Mouse (Mus musculus): ENCODE results near the gene Defb29. TPM values are rescaled to one million over a fixed set of nuclear protein-coding genes. Genes with fewer than 3 reads are reported as not detected.
A peak's percentile ranks its signal among the peaks of the same experiment; 100 is the strongest.

Defb29 gene
- not detected in 2 replicates for polyA plus RNA-seq (2014; fragmentation: Nextera tagmentation; extraction: Ambion mirVana)

DNA sequence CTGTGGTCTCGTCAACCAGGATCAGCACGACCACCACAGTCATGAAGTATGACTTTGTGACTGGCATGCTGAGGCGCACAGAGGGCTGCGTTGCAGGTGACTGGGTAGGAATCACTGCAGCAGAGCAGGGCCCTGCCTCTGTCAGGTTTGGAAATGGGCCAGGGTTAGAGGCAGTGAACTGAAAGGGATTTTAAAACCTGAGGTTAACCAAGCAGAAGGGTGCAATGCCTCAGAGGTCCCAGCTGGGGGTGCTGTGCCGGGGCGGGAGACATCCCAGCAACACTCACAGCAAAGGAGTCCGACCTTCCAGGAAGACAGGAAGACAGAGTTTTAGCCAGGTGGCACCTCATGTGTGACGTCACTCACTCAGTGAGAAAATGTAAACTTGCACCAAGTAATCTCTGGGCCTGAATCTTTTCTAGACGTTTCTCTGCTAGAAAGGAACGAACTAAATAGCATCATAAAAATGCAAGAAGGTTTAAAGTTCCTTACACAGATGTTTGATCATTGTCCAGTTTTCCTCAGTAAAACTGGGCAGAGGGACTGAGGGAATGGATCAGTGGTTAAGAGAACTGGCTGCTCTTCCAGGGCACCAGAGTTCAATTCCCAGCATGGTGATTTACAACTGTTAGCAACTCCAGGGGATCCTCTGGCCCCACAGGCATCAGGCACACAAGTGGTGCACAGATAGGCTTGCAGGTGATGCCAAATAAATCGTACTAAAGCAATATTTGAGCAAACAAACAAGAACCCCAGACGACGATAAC is at the start of gene Defb29:
Defb29 (minus strand) TSS at position 155 of the 767 bp plus-strand sequence.
- H3K9me3 ChIP-seq (ENCODE audit: control insufficient read depth, low read length): no peaks in the 10 kb centered on the region
- DNase-seq (ENCODE audit: low spot score) (no peak), ATAC-seq (ENCODE audit: insufficient number of reproducible peaks, low FRiP score, low TSS enrichment, low read depth) (no peak)
- WGBS: 59% methylated on average over 13 of the region's 13 CpGs
- H3K27ac ChIP-seq (replicated peaks; ENCODE audit: low read depth, low read length): no peak within 1 kb of the TSS
- H3K4me2 ChIP-seq (ENCODE audit: low read depth, severe bottlenecking): no peak within 1 kb of the TSS
- H3K4me1 ChIP-seq (ENCODE audit: control insufficient read depth, insufficient read depth, low read length): no peaks in the 10 kb centered on the region
- no peaks in the 10 kb centered on the region for H3K36me3 ChIP-seq (ENCODE audit: control insufficient read depth, insufficient read depth, low read length)
- H3K27me3 ChIP-seq (ENCODE audit: control insufficient read depth, insufficient read depth, low read length): no peaks in the 10 kb centered on the region
- no peak within 1 kb of the TSS for H3K9ac ChIP-seq (ENCODE audit: low read length)
- no peak within 1 kb of the TSS for H3K4me3 ChIP-seq (ENCODE audit: low read depth, low read length)

- no peak for ATAC-seq (ENCODE audit: insufficient number of reproducible peaks, low FRiP score, low TSS enrichment, low read depth)
- 46% methylated on average over 6 of the region's 6 CpGs for WGBS
- Histone ChIP-seq H3K27me3 (ENCODE audit: control insufficient read depth, insufficient read depth, low read length) (no peaks in the 10 kb centered on the region), H3K4me1 (ENCODE audit: control insufficient read depth, insufficient read depth, low read length) (no peaks in the 10 kb centered on the region), H3K9me3 (ENCODE audit: control insufficient read depth, low read length) (no peaks in the 10 kb centered on the region), H3K27ac (replicated peaks; ENCODE audit: low read depth, low read length) (no peak overlapping the region), H3K36me3 (ENCODE audit: control insufficient read depth, insufficient read depth, low read length) (no peaks in the 10 kb centered on the region), H3K4me3 (ENCODE audit: low read depth, low read length) (no peak overlapping the region), H3K9ac (ENCODE audit: low read length) (no peak overlapping the region), H3K4me2 (ENCODE audit: low read depth, severe bottlenecking) (no peak overlapping the region)
- no peak for DNase-seq (ENCODE audit: low spot score)
Observed at GRCm38 (mm10) chr2:152589021-152589420, 49.1 kb upstream of the Defb29 start.

GRCm38 (mm10) chr2:152588450-152588849 is 48.6 kb upstream of the Defb29 start:
- Histone ChIP-seq H3K4me2 (ENCODE audit: low read depth, severe bottlenecking) (no peak overlapping the region), H3K4me1 (ENCODE audit: control insufficient read depth, insufficient read depth, low read length) (no peaks in the 10 kb centered on the region), H3K27me3 (ENCODE audit: control insufficient read depth, insufficient read depth, low read length) (no peaks in the 10 kb centered on the region), H3K27ac (replicated peaks; ENCODE audit: low read depth, low read length) (no peak overlapping the region), H3K36me3 (ENCODE audit: control insufficient read depth, insufficient read depth, low read length) (no peaks in the 10 kb centered on the region), H3K4me3 (ENCODE audit: low read depth, low read length) (no peak overlapping the region), H3K9me3 (ENCODE audit: control insufficient read depth, low read length) (no peaks in the 10 kb centered on the region), H3K9ac (ENCODE audit: low read length) (no peak overlapping the region)
- 42% methylated on average over 2 of the region's 2 CpGs for WGBS
- no peak for ATAC-seq (ENCODE audit: insufficient number of reproducible peaks, low FRiP score, low TSS enrichment, low read depth)
- DNase-seq (ENCODE audit: low spot score): no peak

DNA sequence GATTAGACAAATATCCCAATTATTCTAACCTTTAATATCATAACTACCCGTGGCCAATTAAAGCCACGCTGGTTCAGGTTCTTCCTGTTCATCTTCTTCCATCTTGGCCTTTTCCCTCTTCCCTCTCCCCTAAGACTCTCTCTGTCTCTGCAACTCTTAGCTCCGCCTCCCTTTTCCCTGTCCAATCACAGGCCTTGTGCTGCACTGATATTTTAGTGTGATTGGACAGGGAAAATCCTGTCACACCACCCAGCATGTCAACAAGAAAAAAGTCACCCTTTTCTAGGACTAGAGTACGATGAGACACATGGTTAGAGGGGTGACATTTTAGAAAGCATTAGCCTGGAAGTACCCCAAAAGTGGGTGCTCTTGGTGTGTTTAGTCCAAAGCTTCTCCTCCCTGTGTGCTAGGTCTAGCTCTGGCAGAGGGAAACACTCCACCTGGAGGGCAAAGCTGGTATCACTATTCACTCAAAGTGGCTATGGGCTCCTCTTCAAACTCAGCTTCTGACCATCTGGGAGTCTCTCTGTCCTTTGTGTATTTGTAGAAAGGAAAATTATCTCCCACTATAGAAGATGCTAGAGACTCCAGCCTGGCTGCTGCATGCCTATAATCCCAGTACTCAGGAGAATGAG is 47.1 kb upstream of the Defb29 start:
- DNase-seq (ENCODE audit: low spot score): peak; percentile 26
- H3K9ac ChIP-seq (ENCODE audit: low read length): no peak overlapping the region
- H3K4me3 ChIP-seq (ENCODE audit: low read depth, low read length): no peak overlapping the region
- no peaks in the 10 kb centered on the region for H3K4me1 ChIP-seq (ENCODE audit: control insufficient read depth, insufficient read depth, low read length)
- no peak overlapping the region for H3K4me2 ChIP-seq (ENCODE audit: low read depth, severe bottlenecking)
- 77% methylated on average over 4 of the region's 4 CpGs for WGBS
- no peaks in the 10 kb centered on the region for H3K36me3 ChIP-seq (ENCODE audit: control insufficient read depth, insufficient read depth, low read length)
- no peaks in the 10 kb centered on the region for H3K9me3 ChIP-seq (ENCODE audit: control insufficient read depth, low read length)
- H3K27ac ChIP-seq (replicated peaks; ENCODE audit: low read depth, low read length): no peak overlapping the region
- ATAC-seq (ENCODE audit: insufficient number of reproducible peaks, low FRiP score, low TSS enrichment, low read depth): no peak
- no peaks in the 10 kb centered on the region for H3K27me3 ChIP-seq (ENCODE audit: control insufficient read depth, insufficient read depth, low read length)

DNA sequence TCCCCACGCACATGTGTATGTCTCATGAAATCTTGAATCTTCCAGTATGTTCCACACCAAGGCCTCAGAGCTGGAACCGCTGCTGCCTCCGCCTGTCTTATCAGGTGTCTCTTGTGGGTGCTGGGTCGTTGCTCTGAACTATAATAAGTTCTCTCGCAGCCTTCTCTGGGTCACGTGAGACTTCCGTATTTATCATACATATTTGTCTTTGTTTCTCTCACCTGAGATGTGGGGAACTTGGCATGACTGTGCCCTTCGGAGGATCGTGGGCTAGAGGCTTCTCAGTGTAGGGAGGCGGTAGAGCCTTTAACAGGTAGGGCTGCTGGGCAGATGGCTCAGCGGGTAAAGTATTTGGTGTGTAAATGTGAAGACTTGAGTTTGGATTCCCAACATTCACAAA is 40.7 kb upstream of the Defb29 start:
- Histone ChIP-seq H3K4me2 (ENCODE audit: low read depth, severe bottlenecking) (no peak overlapping the region), H3K4me3 (ENCODE audit: low read depth, low read length) (no peak overlapping the region), H3K36me3 (ENCODE audit: control insufficient read depth, insufficient read depth, low read length) (no peaks in the 10 kb centered on the region), H3K9ac (ENCODE audit: low read length) (no peak overlapping the region), H3K9me3 (ENCODE audit: control insufficient read depth, low read length) (no peaks in the 10 kb centered on the region), H3K27ac (replicated peaks; ENCODE audit: low read depth, low read length) (no peak overlapping the region), H3K27me3 (ENCODE audit: control insufficient read depth, insufficient read depth, low read length) (no peaks in the 10 kb centered on the region), H3K4me1 (ENCODE audit: control insufficient read depth, insufficient read depth, low read length) (no peaks in the 10 kb centered on the region)
- no peak for DNase-seq (ENCODE audit: low spot score)
- ATAC-seq (ENCODE audit: insufficient number of reproducible peaks, low FRiP score, low TSS enrichment, low read depth): no peak
- WGBS: 90% methylated on average over 11 of the region's 11 CpGs

- H3K9me3 ChIP-seq (ENCODE audit: control insufficient read depth, low read length): no peaks in the 10 kb centered on the region
- WGBS: 64% methylated on average over 7 of the region's 7 CpGs
- H3K4me1 ChIP-seq (ENCODE audit: control insufficient read depth, insufficient read depth, low read length): no peaks in the 10 kb centered on the region
- no peaks in the 10 kb centered on the region for H3K36me3 ChIP-seq (ENCODE audit: control insufficient read depth, insufficient read depth, low read length)
- H3K27ac ChIP-seq (replicated peaks; ENCODE audit: low read depth, low read length): no peak within 1 kb of the TSS
- H3K9ac ChIP-seq (ENCODE audit: low read length): no peak within 1 kb of the TSS
- DNase-seq (ENCODE audit: low spot score) (no peak), ATAC-seq (ENCODE audit: insufficient number of reproducible peaks, low FRiP score, low TSS enrichment, low read depth) (no peak)
- no peaks in the 10 kb centered on the region for H3K27me3 ChIP-seq (ENCODE audit: control insufficient read depth, insufficient read depth, low read length)
- no peak within 1 kb of the TSS for H3K4me3 ChIP-seq (ENCODE audit: low read depth, low read length)
- no peak within 1 kb of the TSS for H3K4me2 ChIP-seq (ENCODE audit: low read depth, severe bottlenecking)
Observed at GRCm38 (mm10) chr2:152580107-152580506, 40.2 kb upstream of the Defb29 start, which contains the start of gene Defb19. Gene Defb19 (minus strand): TSS chr2:152580312.

DNA sequence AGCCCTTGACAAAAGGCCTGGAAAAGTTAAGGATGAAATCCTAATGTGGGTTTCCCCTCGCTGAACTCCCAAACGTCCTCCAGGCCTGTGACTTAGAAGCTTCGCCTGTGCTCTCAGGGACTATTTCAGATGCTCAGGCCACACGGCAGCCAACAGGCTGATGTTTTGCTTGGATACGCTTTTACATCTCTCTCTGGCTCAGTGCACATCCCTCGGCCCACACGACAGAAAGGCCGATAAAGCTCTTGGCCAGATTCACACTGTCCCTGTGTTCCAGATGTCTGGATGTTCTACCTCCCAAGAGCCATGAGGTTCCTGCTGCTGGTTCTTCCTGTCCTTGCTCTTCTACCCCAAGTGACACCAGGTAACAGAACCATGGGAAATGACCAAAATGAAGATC is 33.6 kb upstream of the Defb29 start:
- Histone ChIP-seq H3K27ac (replicated peaks; ENCODE audit: low read depth, low read length) (no peak overlapping the region), H3K36me3 (ENCODE audit: control insufficient read depth, insufficient read depth, low read length) (no peaks in the 10 kb centered on the region)
- no peak for DNase-seq (ENCODE audit: low spot score)

DNA sequence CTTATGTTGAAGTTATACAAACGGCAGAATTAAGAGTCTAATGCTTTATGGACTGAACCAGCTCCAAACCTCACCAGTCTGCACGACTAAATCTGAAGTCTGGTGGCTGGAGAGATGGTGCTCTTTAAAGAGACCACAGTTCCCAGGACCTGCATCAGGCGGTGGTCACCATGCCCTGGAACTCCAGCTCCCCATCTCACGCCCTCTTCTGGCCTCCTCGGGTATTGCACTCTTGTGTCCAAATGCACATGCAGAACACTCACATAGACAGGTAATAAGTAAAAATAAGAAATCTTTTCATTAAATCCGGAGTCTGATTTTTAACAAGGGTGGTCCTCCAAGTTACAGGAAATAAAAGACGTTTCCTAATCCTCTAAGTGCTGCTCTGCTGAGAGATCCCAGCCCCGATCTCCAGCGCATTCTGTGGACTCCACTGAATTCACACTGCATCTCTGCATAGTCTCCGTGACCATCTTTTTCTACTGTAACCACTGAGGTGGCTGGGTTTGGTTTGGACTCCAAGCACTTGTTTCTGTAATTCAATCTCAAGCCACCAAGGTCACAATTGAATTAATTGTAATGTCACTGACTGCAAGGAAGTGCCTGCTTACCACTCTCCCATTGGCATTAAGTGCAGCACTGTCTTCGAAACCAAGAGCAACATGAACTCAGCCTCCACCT is 32.4 kb upstream of the Defb29 start, which contains the start of gene Defb21:
Defb21 (plus strand) TSS at position 631 of the 681 bp plus-strand sequence.
- Histone ChIP-seq H3K9me3 (ENCODE audit: control insufficient read depth, low read length) (no peaks in the 10 kb centered on the region), H3K4me1 (ENCODE audit: control insufficient read depth, insufficient read depth, low read length) (no peaks in the 10 kb centered on the region), H3K36me3 (ENCODE audit: control insufficient read depth, insufficient read depth, low read length) (no peaks in the 10 kb centered on the region), H3K4me3 (ENCODE audit: low read depth, low read length) (no peak within 1 kb of the TSS), H3K27me3 (ENCODE audit: control insufficient read depth, insufficient read depth, low read length) (no peaks in the 10 kb centered on the region), H3K4me2 (ENCODE audit: low read depth, severe bottlenecking) (no peak within 1 kb of the TSS), H3K27ac (replicated peaks; ENCODE audit: low read depth, low read length) (no peak within 1 kb of the TSS), H3K9ac (ENCODE audit: low read length) (no peak within 1 kb of the TSS)
- DNase-seq (ENCODE audit: low spot score): peak; percentile 40
- WGBS: 62% methylated on average over 11 of the region's 11 CpGs
- ATAC-seq (ENCODE audit: insufficient number of reproducible peaks, low FRiP score, low TSS enrichment, low read depth): no peak

More for the DNA sequence above, 33.6 kb upstream of the Defb29 start:
- no peak overlapping the region for H3K4me2 ChIP-seq (ENCODE audit: low read depth, severe bottlenecking)
- no peak overlapping the region for H3K4me3 ChIP-seq (ENCODE audit: low read depth, low read length)
- ATAC-seq (ENCODE audit: insufficient number of reproducible peaks, low FRiP score, low TSS enrichment, low read depth): no peak
- H3K4me1 ChIP-seq (ENCODE audit: control insufficient read depth, insufficient read depth, low read length): no peaks in the 10 kb centered on the region
- WGBS: 91% methylated on average over 8 of the region's 8 CpGs
- H3K9me3 ChIP-seq (ENCODE audit: control insufficient read depth, low read length): no peaks in the 10 kb centered on the region
- no peak overlapping the region for H3K9ac ChIP-seq (ENCODE audit: low read length)
- no peaks in the 10 kb centered on the region for H3K27me3 ChIP-seq (ENCODE audit: control insufficient read depth, insufficient read depth, low read length)
